Mouse (Mus musculus) G1E (cell line): ENCODE measurements around the gene Shisa9. TPM values are rescaled to one million over a fixed set of nuclear protein-coding genes. Genes with fewer than 3 reads are reported as not detected.

Source experiments
- ATAC-seq: 2 replicates; pipeline ENCODE4 v1.8.0; 2016; ENCODE audit warnings: mild to moderate bottlenecking; ENCODE audit not compliant: insufficient number of reproducible peaks, poor library complexity, low FRiP score, severe bottlenecking; ENCODE audit errors: extremely low read depth
- DNase-seq: peaks from one replicate; pipeline ENCODE4 v3.0.0; 2012; ENCODE audit warnings: low spot score
- H3K27me3 ChIP-seq: 2 replicates; pipeline ENCODE4 v1.6.1; 2012; ENCODE audit warnings: mild to moderate bottlenecking, low read length, inconsistent platforms; ENCODE audit not compliant: insufficient read depth
- H3K36me3 ChIP-seq: replicated peaks from 2 replicates; pipeline ENCODE3; 2012; ENCODE audit warnings: mild to moderate bottlenecking, inconsistent platforms
- H3K4me1 ChIP-seq: 2 replicates; pipeline ENCODE4 v1.6.1; 2012; ENCODE audit warnings: low read depth, low read length, inconsistent platforms, mixed read lengths; ENCODE audit not compliant: insufficient read depth
- H3K4me3 ChIP-seq: 2 replicates; pipeline ENCODE4 v1.5.1; 2012; ENCODE audit warnings: low read depth, mild to moderate bottlenecking, inconsistent platforms, low read length, moderate library complexity, mixed read lengths
- H3K9me3 ChIP-seq: replicated peaks from 2 replicates; pipeline ENCODE4 v1.6.1; 2012; ENCODE audit warnings: inconsistent platforms
- CTCF ChIP-seq: IDR thresholded peaks from 2 replicates; pipeline ENCODE4 v1.5.1; 2012; ENCODE audit warnings: low read depth, low read length, inconsistent platforms, mixed read lengths
- GATA1 ChIP-seq: IDR thresholded peaks from 2 replicates; pipeline ENCODE4 v1.6.1; 2012; ENCODE audit warnings: borderline replicate concordance, low read length, inconsistent platforms, mixed read lengths
- GATA2 ChIP-seq: IDR thresholded peaks from 2 replicates; pipeline ENCODE4 v1.6.1; 2012; ENCODE audit warnings: low read depth, low read length, inconsistent platforms, borderline replicate concordance
- POLR2AphosphoS5 ChIP-seq: IDR thresholded peaks from 2 replicates; pipeline ENCODE4 v1.6.1; 2012; ENCODE audit warnings: low read depth, low read length, inconsistent platforms; ENCODE audit not compliant: insufficient replicate concordance
- TAL1 ChIP-seq: conservative IDR thresholded peaks from 2 replicates; pipeline ENCODE4 v1.6.1; 2012; ENCODE audit warnings: low read depth, low read length, inconsistent platforms, mixed read lengths
- polyA plus RNA-seq: library from polyadenylated mRNA; stranded (reverse); fragments of >175 nt; gene quantifications from 2 replicates; pipeline ENCODE4 v1.2.3, GENCODE M21; 2012
- total RNA-seq, 2 experiments: library from RNA; stranded (forward) in 1 of 2; stranded (reverse) in 1 of 2; fragments of 200-1000 nt in 1 of 2; fragments of >200 nt in 1 of 2; fragmentation: Nextera tagmentation in 1 of 2; gene quantifications; 2 replicates each; pipeline ENCODE4 v1.2.3; 2014 to 2017

Shisa9 gene
- total and polyA plus RNA-seq, 3 experiments = 0.11 to 23.3 TPM; not detected in 1

GRCm38 (mm10) chr16:12115040-12115856 lies 131.3 kb downstream of the Shisa9 start:
- Histone ChIP-seq H3K27me3 (no peaks in the 10 kb centered on the region), H3K9me3 (no peaks in the 10 kb centered on the region), H3K4me1 (no peaks in the 10 kb centered on the region), H3K4me3 (no peak overlapping the region), H3K36me3 (no peaks in the 10 kb centered on the region)
- DNase-seq = no peak
- TF ChIP-seq GATA1 = no peak
- no peak for TF ChIP-seq POLR2AphosphoS5
- no peak for TF ChIP-seq TAL1
- no peak for TF ChIP-seq CTCF
- TF ChIP-seq GATA2 = no peak
- ATAC-seq = no peak

- no peaks in the 10 kb centered on the region for H3K36me3 ChIP-seq
- H3K9me3 ChIP-seq = no peaks in the 10 kb centered on the region
- no peaks in the 10 kb centered on the region for H3K4me1 ChIP-seq
- H3K4me3 ChIP-seq = no peak overlapping the region
- ATAC-seq (no peak), DNase-seq (no peak)
- no peaks in the 10 kb centered on the region for H3K27me3 ChIP-seq
- TF ChIP-seq GATA1 (no peak), CTCF (no peak), POLR2AphosphoS5 (no peak), GATA2 (no peak), TAL1 (no peak)
Observed at GRCm38 (mm10) chr16:12116926-12117325, 133.0 kb downstream of the Shisa9 start.

- Histone ChIP-seq H3K4me3 (no peak overlapping the region), H3K27me3 (no peaks in the 10 kb centered on the region; the same call in 1 of the 2 replicates), H3K9me3 (no peaks in the 10 kb centered on the region), H3K36me3 (no peaks in the 10 kb centered on the region), H3K4me1 (no peaks in the 10 kb centered on the region)
- TF ChIP-seq TAL1 (no peak), CTCF (no peak), GATA1 (no peak), POLR2AphosphoS5 (no peak), GATA2 (no peak)
- no peak for ATAC-seq
- no peak for DNase-seq
Observed at GRCm38 (mm10) chr16:12119463-12119862, 135.6 kb downstream of the Shisa9 start.

- Histone ChIP-seq H3K4me3 (no peak overlapping the region), H3K27me3 (no peaks in the 10 kb centered on the region), H3K4me1 (no peaks in the 10 kb centered on the region), H3K36me3 (no peaks in the 10 kb centered on the region), H3K9me3 (no peaks in the 10 kb centered on the region)
- ATAC-seq (no peak), DNase-seq (no peak)
- no peak for TF ChIP-seq GATA1
- TF ChIP-seq POLR2AphosphoS5 = no peak
- no peak for TF ChIP-seq TAL1
- TF ChIP-seq CTCF = no peak
- no peak for TF ChIP-seq GATA2
Observed at GRCm38 (mm10) chr16:12129782-12130181, 145.9 kb downstream of the Shisa9 start.

- Histone ChIP-seq H3K9me3 (no peaks in the 10 kb centered on the region), H3K4me3 (no peak overlapping the region), H3K36me3 (no peaks in the 10 kb centered on the region), H3K27me3 (no peaks in the 10 kb centered on the region), H3K4me1 (no peaks in the 10 kb centered on the region)
- DNase-seq (no peak), ATAC-seq (no peak)
- TF ChIP-seq GATA1 (no peak), CTCF (no peak), GATA2 (no peak), TAL1 (no peak), POLR2AphosphoS5 (no peak)
Observed at GRCm38 (mm10) chr16:12146666-12147065, 162.8 kb downstream of the Shisa9 start.

- Histone ChIP-seq H3K36me3 (no peaks in the 10 kb centered on the region), H3K4me1 (no peaks in the 10 kb centered on the region), H3K4me3 (no peak overlapping the region), H3K27me3 (no peaks in the 10 kb centered on the region), H3K9me3 (no peaks in the 10 kb centered on the region)
- ATAC-seq (no peak), DNase-seq (no peak)
- no peak for TF ChIP-seq GATA1
- no peak for TF ChIP-seq POLR2AphosphoS5
- no peak for TF ChIP-seq CTCF
- no peak for TF ChIP-seq TAL1
- TF ChIP-seq GATA2 = no peak
Observed at GRCm38 (mm10) chr16:12151986-12152385, 168.1 kb downstream of the Shisa9 start.
